Mouse (Mus musculus) liver, embryonic 11.5 days (tissue): Measurements from ENCODE around the gene Cd300e. TPM values are rescaled to one million over a fixed set of nuclear protein-coding genes. Genes with fewer than 3 reads are reported as not detected.
"Not testable (repeated sequence)": the region's sequence is repeated elsewhere in the genome, so short reads cannot be mapped to it uniquely, and the experiment has no call there.

Source experiments
- ATAC-seq: fragments of 200-750 bp; cut with Nextera tagmentation; replicated peaks from 2 replicates; pipeline ENCODE4 v1.8.0; 2017; ENCODE audit warnings: moderate number of reproducible peaks, mild to moderate bottlenecking, moderate TSS enrichment, moderate library complexity; ENCODE audit not compliant: low FRiP score
- DNase-seq: peaks from one replicate; pipeline ENCODE4 v3.0.0-alpha.2; 2017; ENCODE audit warnings: low spot score
- H3K27ac ChIP-seq: fragments of 300-500 bp; sonication (generic); 2 replicates; pipeline ENCODE4 v1.5.1; 2014; ENCODE audit warnings: mild to moderate bottlenecking, low read depth, low read length, control low read depth
- H3K27me3 ChIP-seq: fragments of 300-500 bp; sonication (generic); replicated peaks from 2 replicates; pipeline ENCODE4 v1.6.1; 2014; ENCODE audit warnings: low read length, mixed read lengths; ENCODE audit not compliant: control insufficient read depth, insufficient read depth
- H3K36me3 ChIP-seq: fragments of 300-500 bp; sonication (generic); 2 replicates; pipeline ENCODE4 v1.6.1; 2014; ENCODE audit warnings: mild to moderate bottlenecking, low read length, moderate library complexity, mixed read lengths; ENCODE audit not compliant: control insufficient read depth, insufficient read depth
- H3K4me1 ChIP-seq: fragments of 300-500 bp; sonication (generic); replicated peaks from 2 replicates; pipeline ENCODE4 v1.6.1; 2014; ENCODE audit warnings: low read length, mixed read lengths; ENCODE audit not compliant: control insufficient read depth, insufficient read depth
- H3K4me2 ChIP-seq: fragments of 300-500 bp; sonication (generic); 2 replicates; pipeline ENCODE4 v1.6.1; 2014; ENCODE audit warnings: mild to moderate bottlenecking, control low read depth, moderate library complexity
- H3K4me3 ChIP-seq: fragments of 300-500 bp; sonication (generic); 2 replicates; pipeline ENCODE4 v1.5.1; 2014; ENCODE audit warnings: low read depth, low read length, control low read depth
- H3K9ac ChIP-seq: fragments of 300-500 bp; sonication (generic); 2 replicates; pipeline ENCODE4 v1.6.1; 2014; ENCODE audit warnings: low read depth, low read length, control low read depth
- H3K9me3 ChIP-seq: fragments of 300-500 bp; sonication (generic); 2 replicates; pipeline ENCODE4 v1.6.1; 2016; ENCODE audit warnings: low read length, inconsistent platforms, mixed read lengths; ENCODE audit not compliant: control insufficient read depth
- WGBS: fragments of 180-500 bp; shearing (Covaris S2); extraction: QIAGEN DNeasy Blood & Tissue Kit; methylation state at CpG from one replicate; pipeline ENCODE4 v1.1.7; 2014; 5-methylcytosine and 5-hydroxymethylcytosine counted together
- polyA plus RNA-seq: library from polyadenylated mRNA; unstranded; fragments of >200 nt; fragmentation: Nextera tagmentation; extraction: Ambion mirVana; gene quantifications from 2 replicates; pipeline ENCODE4 v1.2.1, GENCODE M21; 2014

Gene Cd300e
- polyA plus RNA-seq, 1 experiment from 2014 or later, result 0.33 TPM

- no peaks in the 10 kb centered on the region for H3K27me3 ChIP-seq
- no peaks in the 10 kb centered on the region for H3K36me3 ChIP-seq
- DNase-seq, result no peak
- no peak overlapping the region for H3K27ac ChIP-seq
- H3K9me3 ChIP-seq, result no peaks in the 10 kb centered on the region
- no peak overlapping the region for H3K4me3 ChIP-seq
- H3K4me1 ChIP-seq, result no peaks in the 10 kb centered on the region
- no peak for ATAC-seq
- no peak overlapping the region for H3K9ac ChIP-seq
- 79% methylated on average over 1 of the region's 1 CpGs for WGBS
- H3K4me2 ChIP-seq, result no peak overlapping the region
These were observed 9.0 kb downstream of the Cd300e start for GRCm38 (mm10) chr11:115052991-115053390.

GRCm38 (mm10) chr11:115052206-115052605, 9.8 kb downstream of the Cd300e start:
- H3K4me3 ChIP-seq, result no peak overlapping the region
- H3K4me1 ChIP-seq, result no peaks in the 10 kb centered on the region
- no peak overlapping the region for H3K4me2 ChIP-seq
- 3% methylated on average over 9 of the region's 9 CpGs for WGBS
- H3K9me3 ChIP-seq, result no peaks in the 10 kb centered on the region
- no peaks in the 10 kb centered on the region for H3K27me3 ChIP-seq
- ATAC-seq (no peak), DNase-seq (peak; percentile 49)
- H3K9ac ChIP-seq, result no peak overlapping the region
- no peak overlapping the region for H3K27ac ChIP-seq
- no peaks in the 10 kb centered on the region for H3K36me3 ChIP-seq

DNA sequence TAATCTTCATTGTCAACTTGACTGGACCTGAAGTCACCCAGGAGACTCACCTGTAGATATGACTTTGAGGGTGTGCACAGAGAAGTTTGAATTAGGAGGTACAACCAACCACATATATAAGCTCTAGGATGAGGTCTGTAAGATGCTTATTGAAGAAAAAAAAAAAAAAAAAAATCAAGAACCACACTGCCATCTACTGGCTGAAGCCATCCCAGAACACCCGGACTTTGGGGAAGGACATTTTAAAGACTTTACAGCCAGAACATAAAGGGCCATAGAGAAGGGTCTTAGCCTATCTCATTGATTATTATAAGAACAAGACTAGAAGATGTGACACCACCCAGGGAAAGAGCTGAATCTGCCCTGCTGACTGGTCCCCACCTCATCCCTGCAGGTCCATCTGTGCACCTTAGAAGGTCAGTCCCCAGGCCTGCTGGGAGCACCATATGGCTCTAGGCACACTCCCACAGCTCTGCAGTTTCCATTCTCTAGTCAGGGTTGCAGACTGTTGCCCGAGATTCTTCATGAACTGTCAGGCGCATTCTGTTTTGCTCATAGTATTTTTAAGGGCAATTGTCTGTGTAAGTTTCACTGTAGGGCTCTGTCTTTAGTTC, 12.6 kb downstream of the Cd300e start:
- Histone ChIP-seq H3K9ac (no peak overlapping the region), H3K27me3 (no peaks in the 10 kb centered on the region), H3K9me3 (no peaks in the 10 kb centered on the region), H3K4me3 (no peak overlapping the region), H3K27ac (no peak overlapping the region), H3K4me2 (no peak overlapping the region), H3K4me1 (no peaks in the 10 kb centered on the region), H3K36me3 (no peaks in the 10 kb centered on the region)
- ATAC-seq (no peak), DNase-seq (no peak)
- WGBS, result 37% methylated on average over 3 of the region's 3 CpGs

GRCm38 (mm10) chr11:115048259-115048658, 13.7 kb downstream of the Cd300e start, which contains the start of gene Cd300ld3:
Cd300ld3 (minus strand) TSS chr11:115048409.
- ATAC-seq (no peak), DNase-seq (no peak)
- no peaks in the 10 kb centered on the region for H3K4me1 ChIP-seq
- WGBS, result 49% methylated on average over 2 of the region's 2 CpGs
- no peaks in the 10 kb centered on the region for H3K36me3 ChIP-seq
- H3K9me3 ChIP-seq, result no peaks in the 10 kb centered on the region
- H3K27me3 ChIP-seq, result no peaks in the 10 kb centered on the region
- H3K9ac ChIP-seq, result no peak within 1 kb of the TSS
- no peak within 1 kb of the TSS for H3K4me2 ChIP-seq
- H3K27ac ChIP-seq, result no peak within 1 kb of the TSS
- no peak within 1 kb of the TSS for H3K4me3 ChIP-seq

GRCm38 (mm10) chr11:115037669-115038068, 24.3 kb downstream of the Cd300e start, which contains the start of gene Cd300ld5:
Cd300ld5 (minus strand) TSS chr11:115037769.
- H3K4me3 ChIP-seq, ATAC-seq, H3K27ac ChIP-seq, H3K9ac ChIP-seq, H3K4me1 ChIP-seq, H3K36me3 ChIP-seq, H3K9me3 ChIP-seq, DNase-seq, H3K27me3 ChIP-seq, H3K4me2 ChIP-seq: not testable (repeated sequence)
- WGBS, result no CpG with 5 or more reads among the region's 6 CpGs

- H3K36me3 ChIP-seq, H3K4me1 ChIP-seq, H3K4me2 ChIP-seq, H3K4me3 ChIP-seq, H3K27me3 ChIP-seq, DNase-seq, H3K27ac ChIP-seq, ATAC-seq, H3K9me3 ChIP-seq, H3K9ac ChIP-seq: not testable (repeated sequence)
- no CpG with 5 or more reads among the region's 6 CpGs for WGBS
These were observed 35.1 kb downstream of the Cd300e start, which contains the start of gene Cd300ld4 for GRCm38 (mm10) chr11:115026912-115027311. Cd300ld4 (minus strand) TSS chr11:115027012.

DNA sequence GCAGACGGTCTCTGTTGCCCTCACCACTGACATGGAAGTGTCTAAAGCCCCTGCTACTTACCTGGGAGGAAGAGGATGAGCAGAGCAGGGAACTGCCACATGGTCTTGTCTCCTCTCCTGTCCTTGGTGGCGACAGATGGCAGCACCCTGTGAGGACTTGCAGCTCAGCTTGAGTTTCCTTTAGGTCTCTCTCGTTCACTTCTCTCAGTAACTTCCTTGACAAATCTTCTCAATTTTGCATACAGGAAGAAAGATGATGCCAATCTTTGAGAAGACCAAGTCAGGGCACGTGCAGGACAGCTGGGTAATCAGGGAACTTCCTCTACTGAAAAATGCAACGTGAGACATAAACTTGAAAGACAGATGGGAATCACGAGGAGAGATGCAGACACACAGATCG, 45.9 kb downstream of the Cd300e start, which contains the start of gene Cd300ld2:
Gene Cd300ld2 (minus strand): TSS at position 101 of the 400 bp plus-strand sequence.
- not testable (repeated sequence) for H3K27me3 ChIP-seq, H3K9ac ChIP-seq, H3K4me1 ChIP-seq, DNase-seq, ATAC-seq, H3K36me3 ChIP-seq, H3K9me3 ChIP-seq, H3K4me3 ChIP-seq, H3K27ac ChIP-seq, H3K4me2 ChIP-seq
- no CpG with 5 or more reads among the region's 7 CpGs for WGBS

GRCm38 (mm10) chr11:115004070-115004469, 57.9 kb downstream of the Cd300e start:
- DNase-seq (no peak), ATAC-seq (no peak)
- Histone ChIP-seq H3K9me3 (no peaks in the 10 kb centered on the region), H3K9ac (no peak overlapping the region), H3K4me1 (no peaks in the 10 kb centered on the region), H3K36me3 (no peaks in the 10 kb centered on the region), H3K4me2 (no peak overlapping the region), H3K27me3 (no peaks in the 10 kb centered on the region), H3K27ac (no peak overlapping the region), H3K4me3 (no peak overlapping the region)
- 46% methylated on average over 5 of the region's 5 CpGs for WGBS
